Mouse (Mus musculus) cortical plate, adult 2 months (tissue): ENCODE measurements around the gene Tctex1d4.

Experiments used
- CTCF ChIP-seq: fragments of 200-500 bp; IDR thresholded peaks from 2 replicates; pipeline ENCODE4 v1.5.1; 2011; ENCODE audit warnings: mild to moderate bottlenecking, control low read depth, low read length; ENCODE audit not compliant: insufficient read depth; ENCODE audit errors: extremely low read depth
- POLR2A ChIP-seq: fragments of 200-500 bp; IDR thresholded peaks from 2 replicates; pipeline ENCODE4 v1.6.1; 2011; ENCODE audit warnings: mild to moderate bottlenecking, low read length, control low read depth; ENCODE audit not compliant: insufficient read depth; ENCODE audit errors: extremely low read depth

GRCm38 (mm10) chr4:117148047-117148713 lies 21.6 kb downstream of the Tctex1d4 start:
- TF ChIP-seq POLR2A (no peak), CTCF (no peak)
